Mouse (Mus musculus): Measurements from ENCODE around the gene Sqor.

DNA sequence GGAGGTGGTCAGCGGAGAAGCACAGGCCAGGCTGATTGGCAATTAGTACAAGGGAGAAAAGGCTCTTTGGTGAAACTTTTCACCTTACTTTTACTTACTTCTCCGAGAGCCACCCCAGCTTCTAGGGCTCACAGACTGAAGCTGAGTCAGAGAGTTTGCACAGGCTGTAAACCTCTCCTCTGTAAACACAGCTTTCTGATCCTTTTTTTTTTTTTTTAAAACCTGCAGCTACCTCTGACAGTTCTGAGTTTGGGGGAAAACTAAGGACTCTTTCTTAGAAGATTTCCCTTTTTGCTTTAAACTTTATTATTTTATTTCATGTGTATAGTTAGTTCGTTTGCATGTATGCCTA lies 733 bp downstream of the Sqor start:
- TF ChIP-seq CTCF (IDR thresholded peaks at IDR 0.05; ENCODE audit: control insufficient read depth, insufficient read depth, insufficient read length) (no peak), FOSL1 (IDR thresholded peaks at IDR 0.05; ENCODE audit: insufficient read depth, low read length, poor library complexity, severe bottlenecking) (no peak), USF1 (IDR thresholded peaks at IDR 0.05; ENCODE audit: low read depth) (no peak), MAX (IDR thresholded peaks at IDR 0.05) (no peak)

All from C2C12 (cell line).